Mouse (Mus musculus) c-Kit-positive CD71-positive TER-119-negative erythroid progenitor cells, embryonic 14.5 days (primary cell): ENCODE results near the gene Slc4a8.

ENCODE experiments used
- DNase-seq: peaks from one replicate; pipeline ENCODE4 v3.0.0-alpha.2; 2013; ENCODE audit warnings: low read depth

Slc4a8 gene

GRCm38 (mm10) chr15:100832144-100832543, 70.6 kb downstream of the Slc4a8 start:
- no peak for DNase-seq

- DNase-seq: no peak
Measured at GRCm38 (mm10) chr15:100832784-100833183, 71.2 kb downstream of the Slc4a8 start.

- no peak for DNase-seq
Measured at GRCm38 (mm10) chr15:100836729-100837128, 75.2 kb downstream of the Slc4a8 start.

DNA sequence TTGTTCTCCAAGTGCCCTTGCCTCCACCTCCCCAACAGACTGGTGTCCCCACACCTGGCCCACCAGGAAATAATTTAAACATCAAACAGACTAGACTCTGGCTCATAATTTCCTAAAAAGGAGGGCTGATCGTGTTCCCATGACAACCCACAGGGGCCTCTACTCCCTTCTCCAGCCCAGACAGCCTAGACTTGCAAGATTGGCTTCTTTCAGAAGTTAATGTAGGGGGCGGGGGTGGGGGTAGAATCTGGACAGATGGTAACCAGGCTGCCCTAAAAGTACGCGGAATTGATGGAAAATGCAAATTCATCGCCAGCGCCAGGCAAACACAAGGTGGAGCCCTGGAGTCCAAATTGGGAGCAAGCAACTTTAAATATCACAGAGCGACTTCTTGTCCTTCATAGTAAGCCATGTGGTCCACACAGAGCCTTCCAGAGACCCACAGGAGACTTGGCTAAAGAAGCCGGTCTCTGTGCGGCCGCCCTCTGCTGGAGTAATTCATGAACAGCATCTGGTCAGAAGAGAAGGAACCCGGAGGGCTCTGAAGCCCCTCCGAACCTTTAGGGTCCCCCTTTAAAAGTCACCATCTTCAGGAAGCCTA, 77.2 kb downstream of the Slc4a8 start:
- no peak for DNase-seq

DNA sequence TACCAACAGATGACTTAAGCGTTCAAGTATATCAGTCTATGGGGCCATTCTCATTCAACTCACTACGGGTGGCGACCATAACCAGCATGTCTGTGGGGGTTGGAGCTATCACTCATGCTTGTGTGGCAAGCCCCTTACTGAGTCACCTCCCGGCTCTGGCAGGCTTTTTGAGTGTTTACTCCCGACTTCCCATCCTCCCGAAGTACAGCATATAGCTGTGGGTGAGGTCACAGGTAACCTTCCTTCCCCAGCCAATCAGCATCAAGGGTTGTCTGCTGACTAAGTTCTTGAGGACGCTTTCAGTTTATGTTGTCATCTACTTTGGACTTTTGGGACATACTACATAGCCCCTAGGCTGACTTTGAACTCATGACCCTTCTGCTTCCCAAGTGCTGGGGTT, 82.8 kb downstream of the Slc4a8 start:
- DNase-seq: no peak

GRCm38 (mm10) chr15:100845049-100845879, 83.7 kb downstream of the Slc4a8 start:
- no peak for DNase-seq

DNA sequence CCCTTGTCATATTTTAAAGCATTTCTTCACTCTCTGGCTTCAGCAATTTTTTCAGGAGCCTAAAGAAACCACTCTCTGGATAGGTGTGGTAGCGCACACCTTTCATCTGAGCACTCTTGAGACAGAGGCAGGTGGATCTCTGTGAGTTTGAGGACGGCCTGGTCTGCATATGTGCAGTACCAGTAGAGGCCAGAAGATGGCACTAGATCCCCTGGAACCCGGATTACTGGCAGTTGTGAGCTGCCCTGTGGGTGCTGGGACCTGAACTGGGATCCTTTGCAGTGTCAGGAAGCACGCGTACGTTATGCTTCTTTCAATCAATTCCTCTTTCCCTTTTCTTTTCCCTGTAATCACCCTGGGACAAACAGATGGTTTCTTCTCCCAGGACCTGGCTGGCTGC, 85.6 kb downstream of the Slc4a8 start:
- no peak for DNase-seq

- DNase-seq: no peak
Measured at GRCm38 (mm10) chr15:100857586-100857985, 96.0 kb downstream of the Slc4a8 start.

DNA sequence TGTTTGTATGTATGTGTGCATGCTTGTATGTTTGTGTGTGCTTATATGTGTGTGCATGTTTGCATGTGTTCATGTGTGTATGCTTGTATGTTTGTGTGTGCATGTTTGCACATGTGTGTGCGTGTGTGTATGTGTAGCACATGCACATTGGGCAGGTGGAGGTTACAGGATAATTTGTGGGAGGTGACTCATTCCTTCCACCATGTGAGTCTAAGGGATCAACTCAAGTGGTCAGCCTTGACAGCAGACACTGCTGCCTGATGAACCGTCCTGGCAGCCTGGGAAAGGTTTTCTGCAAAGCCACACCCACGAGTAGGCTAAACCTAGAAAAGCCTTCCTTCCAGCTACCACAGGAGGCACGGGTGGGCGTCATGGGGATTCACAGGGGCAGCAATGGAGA, 99.3 kb downstream of the Slc4a8 start:
- no peak for DNase-seq

GRCm38 (mm10) chr15:100865556-100865955, 104.0 kb downstream of the Slc4a8 start:
- no peak for DNase-seq

- no peak for DNase-seq
Measured at GRCm38 (mm10) chr15:100869558-100869957, 108.0 kb downstream of the Slc4a8 start, which contains the start of gene Scn8a. Gene Scn8a (plus strand): TSS chr15:100869858.

- DNase-seq: no peak
Measured at GRCm38 (mm10) chr15:100870001-100870774, 108.6 kb downstream of the Slc4a8 start.

DNA sequence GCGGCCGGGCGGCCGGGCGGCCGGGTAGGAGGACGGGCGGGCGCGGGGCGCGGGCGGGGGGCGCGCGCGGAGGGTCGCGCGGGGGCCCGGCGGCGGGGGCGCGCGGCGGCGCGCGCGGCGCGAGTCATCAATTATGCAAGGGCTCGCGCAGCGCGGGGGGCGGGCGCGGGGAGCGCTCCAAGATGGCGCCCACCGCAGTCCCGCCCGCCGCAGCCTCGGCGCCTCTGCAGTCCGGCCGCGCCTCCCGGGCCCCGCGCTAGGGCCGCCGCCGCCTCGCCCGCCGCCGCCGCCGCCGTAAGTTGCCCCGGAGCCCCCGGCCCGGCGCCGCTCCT, 109.2 kb downstream of the Slc4a8 start:
- DNase-seq: no peak

- no peak for DNase-seq
Measured at GRCm38 (mm10) chr15:100871107-100872011, 109.8 kb downstream of the Slc4a8 start.

- peak; percentile 44 for DNase-seq
Measured at GRCm38 (mm10) chr15:100873155-100873554, 111.6 kb downstream of the Slc4a8 start.
